In the genomic region with DNA sequence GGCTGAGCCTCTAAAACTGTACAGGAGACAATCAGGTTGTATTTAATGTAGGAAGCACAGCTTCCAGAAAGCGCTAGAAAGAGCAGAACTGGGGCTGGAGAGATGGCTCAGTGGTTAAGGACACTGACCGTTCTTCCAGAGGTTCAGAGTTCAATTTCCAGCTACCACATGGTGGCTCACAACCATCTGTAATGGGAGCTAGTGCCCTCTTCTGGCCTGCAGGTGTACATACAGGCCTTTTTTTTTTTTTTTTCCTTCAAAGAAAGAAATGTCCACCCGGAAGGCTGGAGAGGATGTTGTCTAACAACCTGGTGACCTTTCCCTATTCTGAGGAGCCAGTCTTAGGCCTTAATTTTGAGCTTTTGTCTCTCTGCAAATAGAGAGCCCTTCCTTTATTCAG, we compare ENCODE assay signal across 13 mouse cellular contexts. TPM values are rescaled to one million over a fixed set of nuclear protein-coding genes. Genes with fewer than 3 reads are reported as not detected.
A peak's percentile ranks its signal among the peaks of the same experiment; 100 is the strongest.
DNase-seq lines count a peak whose midpoint lies in the region; TF ChIP-seq lines count a peak whose summit lies in the region.
"Had no signal": no experiment of that assay in that cellular context is flagged by ENCODE, and none has a peak within 500 bp of the region (broad histone marks: within the 10 kb centered on the region; RNA-seq: fewer than 3 reads in every experiment).

No protein-coding gene starts in this region.

- peak; percentile 44 for TF ChIP-seq CTCF in gastrocnemius, adult 2 months (IDR thresholded peaks at IDR 0.05)
- peak; percentile 19; the same call in 1 of the 2 replicates for TF ChIP-seq CTCF in lung, adult 2 months (IDR thresholded peaks at IDR 0.05; ENCODE audit: insufficient read depth, low read length)
- TF ChIP-seq CTCF in E14TG2a.4 (conservative IDR thresholded peaks at IDR 0.05; ENCODE audit: low read length), result peak; percentile 58

- no peak overlapping the region for H3K4me3 ChIP-seq in gastrocnemius, adult 2 months
- H3K4me3 ChIP-seq in lung, adult 2 months (replicated peaks; ENCODE audit: extremely low read depth, low read depth, low read length), result no peak overlapping the region
- H3K4me3 ChIP-seq in E14TG2a.4 (replicated peaks; ENCODE audit: low read length), result no peak overlapping the region
- H3K4me3 ChIP-seq: heart, embryonic 10.5 days; liver, embryonic 13.5 days; stomach, embryonic 15.5 days had no signal

- intact Hi-C loops in gastrocnemius, adult 2 months (cut with DNase I), result no loop called here
- intact Hi-C loops in left cerebral cortex, postnatal 4 days (cut with DNase I), result no loop called here

- H3K4me1 ChIP-seq in lung, adult 2 months (ENCODE audit: control insufficient read depth, insufficient read depth, low read length), result no peaks in the 10 kb centered on the region
- peaks cover 38% of the 10 kb centered on the region for H3K4me1 ChIP-seq in E14TG2a.4 (replicated peaks; ENCODE audit: low read depth, low read length)
- H3K4me1 ChIP-seq: liver, embryonic 13.5 days; stomach, embryonic 15.5 days had no signal

- 76% methylated on average over 3 of the region's 3 CpGs for WGBS in lung, adult 2 months

- no peak overlapping the region for H3K27ac ChIP-seq in gastrocnemius, adult 2 months
- H3K27ac ChIP-seq: heart, embryonic 10.5 days; liver, embryonic 13.5 days; stomach, embryonic 15.5 days had no signal

- peaks cover 14% of the 10 kb centered on the region for H3K27me3 ChIP-seq in E14TG2a.4 (ENCODE audit: insufficient read depth, low read length)
- H3K27me3 ChIP-seq: stomach, embryonic 15.5 days had no signal

- H3K36me3 ChIP-seq in E14TG2a.4 (ENCODE audit: insufficient read depth, low read length), result no peaks in the 10 kb centered on the region
- H3K36me3 ChIP-seq: G1E; heart, embryonic 10.5 days; liver, embryonic 13.5 days; stomach, embryonic 15.5 days had no signal

- no peak for TF ChIP-seq POLR2A in lung, adult 2 months (IDR thresholded peaks at IDR 0.05; ENCODE audit: borderline replicate concordance, extremely low read depth, low read depth, low read length)

- no peak for DNase-seq in gastrocnemius, adult 2 months
- no peak for DNase-seq in gastrocnemius, postnatal 10 days
- no peak for DNase-seq in lung, adult 2 months
- DNase-seq in lung, postnatal 10 days, result no peak
- DNase-seq in induced T-regulatory cell, adult 2 months (ENCODE audit: low read depth), result peak; percentile 54
- DNase-seq in right cerebral cortex, postnatal 4 days, result no peak
- DNase-seq in left cerebral cortex, postnatal 4 days, result no peak
- DNase-seq: layer of hippocampus, adult 9-11 months had no signal

- no peaks in the 10 kb centered on the region for H3K9me3 ChIP-seq in E14TG2a.4 (ENCODE audit: low read length)
- H3K9me3 ChIP-seq: heart, embryonic 10.5 days; liver, embryonic 13.5 days; stomach, embryonic 15.5 days had no signal

RNA-seq across cellular contexts. Expression of a gene that starts 50.5 kb away (rescaled TPM):
- 1 to 10 TPM; 7.6 to 8.4 TPM for total RNA-seq in gastrocnemius, adult 2 months (2021)
- total RNA-seq in gastrocnemius, postnatal 10 days (2021), result 10 to 100 TPM in 1 of 2 experiments, 1 to 10 TPM in 1; 9.0 to 10.8 TPM
- 26.5 and 29.9 TPM in 2 replicates for polyA plus RNA-seq in lung, adult 2 months (2012; rRNA removed)
- 10 to 100 TPM; 21.2 to 23.7 TPM for total RNA-seq in left cerebral cortex, postnatal 4 days (2021)
